Mouse (Mus musculus) midbrain, postnatal 0 days (tissue): ENCODE measurements around the gene Defb23. TPM values are rescaled to one million over a fixed set of nuclear protein-coding genes. Genes with fewer than 3 reads are reported as not detected.

Source experiments
- ATAC-seq: fragments of 200-750 bp; cut with Nextera tagmentation; 2 replicates; pipeline ENCODE4 v1.8.0; 2017; ENCODE audit warnings: moderate number of reproducible peaks, mild to moderate bottlenecking, moderate TSS enrichment, moderate library complexity; ENCODE audit not compliant: low FRiP score
- DNase-seq: peaks from one replicate; pipeline ENCODE4 v3.0.0-alpha.2; 2015; ENCODE audit warnings: low spot score
- H3K27ac ChIP-seq: fragments of 300-500 bp; sonication (generic); 2 replicates; pipeline ENCODE4 v1.5.1; 2014; ENCODE audit warnings: low read depth, mild to moderate bottlenecking, low read length, mixed read lengths
- H3K27me3 ChIP-seq: fragments of 300-500 bp; sonication (generic); 2 replicates; pipeline ENCODE4 v1.6.1; 2014; ENCODE audit warnings: low read length, control low read depth, mixed read lengths; ENCODE audit not compliant: insufficient read depth
- H3K36me3 ChIP-seq: fragments of 300-500 bp; sonication (generic); 2 replicates; pipeline ENCODE4 v1.6.1; 2014; ENCODE audit warnings: low read length, control low read depth, mixed read lengths; ENCODE audit not compliant: insufficient read depth
- H3K4me1 ChIP-seq: fragments of 300-500 bp; sonication (generic); 2 replicates; pipeline ENCODE4 v1.6.1; 2014; ENCODE audit warnings: mild to moderate bottlenecking, control low read depth, antibody characterized with exemption, low read length, mixed read lengths; ENCODE audit not compliant: insufficient read depth
- H3K4me2 ChIP-seq: fragments of 300-500 bp; sonication (generic); 2 replicates; pipeline ENCODE4 v1.6.1; 2014; ENCODE audit warnings: low read depth, mild to moderate bottlenecking, low read length, mixed read lengths; ENCODE audit not compliant: poor library complexity, severe bottlenecking
- H3K4me3 ChIP-seq: fragments of 300-500 bp; sonication (generic); 2 replicates; pipeline ENCODE4 v1.5.1; 2014; ENCODE audit warnings: low read depth, mild to moderate bottlenecking, low read length, moderate library complexity
- H3K9ac ChIP-seq: fragments of 300-500 bp; sonication (generic); replicated peaks from 2 replicates; pipeline ENCODE4 v1.6.1; 2014; ENCODE audit warnings: mild to moderate bottlenecking, low read length, moderate library complexity, mixed read lengths; ENCODE audit not compliant: poor library complexity, severe bottlenecking
- H3K9me3 ChIP-seq: fragments of 300-500 bp; sonication (generic); 2 replicates; pipeline ENCODE4 v1.6.1; 2016; ENCODE audit warnings: low read length, control low read depth
- CTCF ChIP-seq: IDR thresholded peaks from 2 replicates; pipeline ENCODE4 v1.5.1; 2016; ENCODE audit warnings: antibody characterized with exemption, mild to moderate bottlenecking
- WGBS: fragments of 180-500 bp; shearing (Covaris S2); extraction: QIAGEN DNeasy Blood & Tissue Kit; methylation state at CpG from one replicate; pipeline ENCODE4 v1.1.7; 2014; 5-methylcytosine and 5-hydroxymethylcytosine counted together
- polyA plus RNA-seq: library from polyadenylated mRNA; unstranded; fragments of >200 nt; fragmentation: Nextera tagmentation; extraction: Ambion mirVana; gene quantifications from 2 replicates; pipeline ENCODE4 v1.2.1, GENCODE M21; 2015
- total RNA-seq: library from RNA; depleted of rRNA; stranded (reverse); fragments of >200 nt; gene quantifications from 2 replicates; pipeline ENCODE4 v1.2.3, GENCODE M21; 2014

Gene Defb23
- total and polyA plus RNA-seq, 2 experiments from 2014 or later: not detected

- TF ChIP-seq CTCF: peak; percentile 66
- ATAC-seq: no peak
- no peaks in the 10 kb centered on the region for H3K9me3 ChIP-seq
These were observed 8.0 kb upstream of the Defb23 start for GRCm38 (mm10) chr2:152472434-152472833.

GRCm38 (mm10) chr2:152470973-152471372 is 6.6 kb upstream of the Defb23 start:
- Histone ChIP-seq H3K36me3 (no peaks in the 10 kb centered on the region), H3K9ac (no peak overlapping the region), H3K27ac (no peak overlapping the region), H3K27me3 (no peaks in the 10 kb centered on the region), H3K9me3 (no peaks in the 10 kb centered on the region), H3K4me2 (no peak overlapping the region), H3K4me3 (no peak overlapping the region), H3K4me1 (no peaks in the 10 kb centered on the region)
- WGBS: 28% methylated on average over 7 of the region's 7 CpGs
- DNase-seq (peak; percentile 68), ATAC-seq (no peak)
- TF ChIP-seq CTCF: peak; percentile 88

More at GRCm38 (mm10) chr2:152472434-152472833, 8.0 kb upstream of the Defb23 start:
- Histone ChIP-seq H3K27ac (no peak overlapping the region), H3K9ac (no peak overlapping the region), H3K27me3 (no peaks in the 10 kb centered on the region), H3K4me1 (no peaks in the 10 kb centered on the region), H3K4me2 (no peak overlapping the region), H3K36me3 (no peaks in the 10 kb centered on the region), H3K4me3 (no peak overlapping the region)
- 27% methylated on average over 3 of the region's 3 CpGs for WGBS
- peak; percentile 15 for DNase-seq

- no peaks in the 10 kb centered on the region for H3K27me3 ChIP-seq
- H3K4me3 ChIP-seq: no peak overlapping the region
- no peaks in the 10 kb centered on the region for H3K9me3 ChIP-seq
- no peaks in the 10 kb centered on the region for H3K4me1 ChIP-seq
- no peak overlapping the region for H3K9ac ChIP-seq
- 65% methylated on average over 13 of the region's 13 CpGs for WGBS
- H3K27ac ChIP-seq: no peak overlapping the region
- ATAC-seq (no peak), DNase-seq (no peak)
- no peaks in the 10 kb centered on the region for H3K36me3 ChIP-seq
- H3K4me2 ChIP-seq: no peak overlapping the region
- TF ChIP-seq CTCF: no peak
These were observed 5.2 kb downstream of the Defb23 start for GRCm38 (mm10) chr2:152459241-152459640.

GRCm38 (mm10) chr2:152452101-152452781 is 12.2 kb downstream of the Defb23 start:
- no peak for TF ChIP-seq CTCF
- Histone ChIP-seq H3K9me3 (no peaks in the 10 kb centered on the region), H3K4me2 (no peak overlapping the region), H3K27me3 (no peaks in the 10 kb centered on the region), H3K27ac (no peak overlapping the region), H3K4me1 (no peaks in the 10 kb centered on the region), H3K4me3 (no peak overlapping the region), H3K9ac (no peak overlapping the region), H3K36me3 (no peaks in the 10 kb centered on the region)
- ATAC-seq (no peak; the same call in 1 of the 2 replicates), DNase-seq (no peak)
- WGBS: 72% methylated on average over 4 of the region's 4 CpGs

GRCm38 (mm10) chr2:152450241-152450640 is 14.2 kb downstream of the Defb23 start:
- 5% methylated on average over 5 of the region's 5 CpGs for WGBS
- no peaks in the 10 kb centered on the region for H3K27me3 ChIP-seq
- no peaks in the 10 kb centered on the region for H3K9me3 ChIP-seq
- peak; percentile 82 for TF ChIP-seq CTCF
- H3K4me2 ChIP-seq: no peak overlapping the region
- no peaks in the 10 kb centered on the region for H3K36me3 ChIP-seq
- H3K9ac ChIP-seq: no peak overlapping the region
- no peak overlapping the region for H3K27ac ChIP-seq
- no peaks in the 10 kb centered on the region for H3K4me1 ChIP-seq
- ATAC-seq: no peak
- H3K4me3 ChIP-seq: no peak overlapping the region
- DNase-seq: peak; percentile 71

- Histone ChIP-seq H3K9me3 (no peaks in the 10 kb centered on the region), H3K4me1 (no peaks in the 10 kb centered on the region), H3K36me3 (no peaks in the 10 kb centered on the region), H3K27me3 (no peaks in the 10 kb centered on the region), H3K4me3 (no peak overlapping the region), H3K4me2 (no peak overlapping the region), H3K9ac (no peak overlapping the region), H3K27ac (no peak overlapping the region)
- no peak for TF ChIP-seq CTCF
- 43% methylated on average over 5 of the region's 5 CpGs for WGBS
- DNase-seq: no peak
- ATAC-seq: no peak
These were observed 17.0 kb downstream of the Defb23 start for GRCm38 (mm10) chr2:152447461-152447860.
